Mouse (Mus musculus): ENCODE measurements around the gene Pdss2. TPM values are rescaled to one million over a fixed set of nuclear protein-coding genes. Genes with fewer than 3 reads are reported as not detected.

The Pdss2 gene
- polyA plus RNA-seq, 1 experiment, result 13.1 TPM

DNA sequence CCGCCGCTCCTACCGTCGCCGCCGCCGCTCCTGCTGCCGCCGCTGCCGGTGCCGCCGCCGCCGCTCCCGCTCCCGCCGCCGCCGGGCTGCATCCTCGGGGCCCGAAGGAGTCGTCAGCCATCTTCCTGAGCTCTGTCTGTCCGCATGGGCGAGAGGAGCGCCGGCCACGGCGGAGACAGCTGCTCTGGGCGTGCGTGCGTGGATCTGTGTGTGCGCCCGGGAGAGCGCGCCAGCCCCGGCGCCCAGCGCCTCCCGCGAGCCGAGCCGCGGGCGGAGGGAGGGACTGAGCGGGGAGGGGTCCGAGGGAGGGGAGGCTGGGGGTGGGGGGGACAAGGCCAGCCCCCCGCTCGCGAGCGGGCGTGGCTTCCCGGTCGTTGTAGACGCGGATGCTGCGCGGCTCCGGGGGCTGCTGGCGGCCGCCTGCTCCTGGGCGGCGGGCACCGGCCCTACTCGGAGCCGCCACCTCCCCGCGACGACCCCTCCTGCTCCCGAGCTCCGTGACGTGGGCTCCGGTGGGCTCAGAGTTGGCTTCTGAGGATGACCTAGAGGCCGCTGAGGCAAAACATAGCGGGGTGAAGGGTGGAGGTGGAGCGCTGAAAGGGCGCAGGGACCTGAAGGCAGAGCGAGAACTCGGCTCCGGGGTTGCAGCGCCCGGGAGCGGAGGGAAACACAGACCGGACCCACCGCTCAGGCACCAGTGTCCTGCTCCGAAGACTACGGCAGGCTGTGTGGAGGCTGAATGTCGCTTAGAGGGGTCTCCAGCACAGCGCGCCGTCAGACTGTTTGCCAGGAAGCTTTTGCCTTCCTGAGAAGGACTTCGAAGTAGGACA, 46.7 kb upstream of the Pdss2 start, which contains the start of the genes Sobp and 9030612E09Rik:
Gene Sobp, minus strand, starts transcription at position 205 of the 830 bp plus-strand sequence.
Gene 9030612E09Rik, plus strand, starts transcription at position 379 of the 830 bp plus-strand sequence.
- no peaks in the 10 kb centered on the region for H3K4me1 ChIP-seq (ENCODE audit: control insufficient read depth, insufficient read depth, low read length)
- H3K36me3 ChIP-seq (ENCODE audit: control insufficient read depth, insufficient read depth, low read length, poor library complexity, severe bottlenecking), result no peaks in the 10 kb centered on the region
- no peak within 1 kb of the TSS for H3K27ac ChIP-seq (ENCODE audit: insufficient read depth, low read length)
- TF ChIP-seq CTCF (IDR thresholded peaks at IDR 0.05; ENCODE audit: low read depth, low read length), result no peak
- TF ChIP-seq EP300 (IDR thresholded peaks at IDR 0.05; ENCODE audit: insufficient read depth, low read depth, low read length), result no peak
- no peak for TF ChIP-seq POLR2A (IDR thresholded peaks at IDR 0.05; ENCODE audit: insufficient read depth, low read length)
- no peaks in the 10 kb centered on the region for H3K9me3 ChIP-seq (replicated peaks; ENCODE audit: control insufficient read depth, insufficient read depth, low read length, poor library complexity, severe bottlenecking)
- H3K27me3 ChIP-seq (ENCODE audit: control insufficient read depth, insufficient read depth, low read length, poor library complexity, severe bottlenecking), result peaks cover 33% of the 10 kb centered on the region
- peak within 1 kb of the TSS; percentile 69 for H3K4me3 ChIP-seq (ENCODE audit: low read depth, low read length)
- H3K9ac ChIP-seq (ENCODE audit: low read depth, poor library complexity, severe bottlenecking), result peak within 1 kb of the TSS; percentile 79

DNA sequence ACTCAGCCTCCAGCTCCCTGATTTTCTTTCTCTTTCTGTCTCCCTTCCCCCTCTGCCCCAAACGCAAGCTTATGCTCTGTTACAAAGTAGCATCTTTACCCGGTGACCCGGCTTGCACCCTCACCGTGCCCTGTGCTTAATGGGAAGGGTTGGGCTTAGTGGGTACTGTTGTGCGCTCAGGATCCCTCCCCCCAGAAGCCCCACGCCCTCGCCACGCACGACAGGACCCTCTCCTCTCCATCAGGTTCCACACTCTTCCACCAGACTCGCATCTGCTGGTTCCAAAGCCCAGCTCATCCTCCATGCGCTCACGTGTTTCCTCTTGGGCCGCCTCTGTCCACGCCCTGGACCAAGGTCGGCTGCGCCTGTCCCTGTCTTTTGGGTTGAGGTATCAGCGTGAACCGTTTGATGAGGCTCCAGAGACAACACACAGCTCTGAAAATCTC, 46.1 kb upstream of the Pdss2 start:
- H3K9me3 ChIP-seq (replicated peaks; ENCODE audit: control insufficient read depth, insufficient read depth, low read length, poor library complexity, severe bottlenecking), result no peaks in the 10 kb centered on the region
- peak overlapping the region; percentile 79 for H3K9ac ChIP-seq (ENCODE audit: low read depth, poor library complexity, severe bottlenecking)
- TF ChIP-seq EP300 (IDR thresholded peaks at IDR 0.05; ENCODE audit: insufficient read depth, low read depth, low read length) (no peak), CTCF (IDR thresholded peaks at IDR 0.05; ENCODE audit: low read depth, low read length) (no peak), POLR2A (IDR thresholded peaks at IDR 0.05; ENCODE audit: insufficient read depth, low read length) (no peak)
- peak overlapping the region; percentile 69 for H3K4me3 ChIP-seq (ENCODE audit: low read depth, low read length)
- no peaks in the 10 kb centered on the region for H3K4me1 ChIP-seq (ENCODE audit: control insufficient read depth, insufficient read depth, low read length)
- H3K27ac ChIP-seq (ENCODE audit: insufficient read depth, low read length), result no peak overlapping the region
- H3K36me3 ChIP-seq (ENCODE audit: control insufficient read depth, insufficient read depth, low read length, poor library complexity, severe bottlenecking), result no peaks in the 10 kb centered on the region
- peaks cover 33% of the 10 kb centered on the region for H3K27me3 ChIP-seq (ENCODE audit: control insufficient read depth, insufficient read depth, low read length, poor library complexity, severe bottlenecking)

DNA sequence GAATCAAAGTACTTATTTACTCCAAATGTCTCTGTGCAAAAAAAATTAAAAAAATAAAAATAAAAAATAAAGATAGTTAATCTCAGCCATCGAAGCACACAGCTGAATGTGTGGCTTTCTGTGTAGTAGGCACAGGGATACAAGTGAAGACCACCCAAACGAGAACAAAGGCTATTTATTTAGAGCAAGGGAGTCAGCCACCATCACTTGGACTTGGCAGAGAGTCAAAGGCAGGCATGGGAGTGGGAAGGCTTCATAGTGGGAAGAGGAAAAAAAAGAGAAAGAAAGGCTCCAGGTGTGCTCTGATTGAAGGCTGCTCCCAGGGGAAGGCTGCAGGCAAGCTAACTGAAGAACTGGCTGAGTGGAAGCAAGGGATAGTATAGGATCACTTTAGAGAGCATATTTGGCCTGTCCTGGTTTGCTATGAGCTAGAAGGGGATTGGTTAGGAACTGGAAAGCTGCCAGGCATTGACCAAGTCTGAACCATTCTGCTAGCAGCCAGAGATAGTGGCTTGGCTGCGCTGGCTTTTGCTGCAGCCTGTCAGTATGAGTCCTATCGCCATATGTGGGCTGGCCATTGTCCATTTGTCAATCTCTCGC, 40.9 kb upstream of the Pdss2 start:
- no peak overlapping the region for H3K9ac ChIP-seq (ENCODE audit: low read depth, poor library complexity, severe bottlenecking)
- TF ChIP-seq POLR2A (IDR thresholded peaks at IDR 0.05; ENCODE audit: insufficient read depth, low read length), result no peak
- no peak for TF ChIP-seq CTCF (IDR thresholded peaks at IDR 0.05; ENCODE audit: low read depth, low read length)
- no peak for TF ChIP-seq EP300 (IDR thresholded peaks at IDR 0.05; ENCODE audit: insufficient read depth, low read depth, low read length)
- peaks cover 3% of the 10 kb centered on the region; the same call in 1 of the 2 replicates for H3K27me3 ChIP-seq (ENCODE audit: control insufficient read depth, insufficient read depth, low read length, poor library complexity, severe bottlenecking)
- H3K36me3 ChIP-seq (ENCODE audit: control insufficient read depth, insufficient read depth, low read length, poor library complexity, severe bottlenecking), result no peaks in the 10 kb centered on the region
- no peak overlapping the region for H3K4me3 ChIP-seq (ENCODE audit: low read depth, low read length)
- H3K9me3 ChIP-seq (replicated peaks; ENCODE audit: control insufficient read depth, insufficient read depth, low read length, poor library complexity, severe bottlenecking), result no peaks in the 10 kb centered on the region
- H3K4me1 ChIP-seq (ENCODE audit: control insufficient read depth, insufficient read depth, low read length), result no peaks in the 10 kb centered on the region
- no peak overlapping the region for H3K27ac ChIP-seq (ENCODE audit: insufficient read depth, low read length)

DNA sequence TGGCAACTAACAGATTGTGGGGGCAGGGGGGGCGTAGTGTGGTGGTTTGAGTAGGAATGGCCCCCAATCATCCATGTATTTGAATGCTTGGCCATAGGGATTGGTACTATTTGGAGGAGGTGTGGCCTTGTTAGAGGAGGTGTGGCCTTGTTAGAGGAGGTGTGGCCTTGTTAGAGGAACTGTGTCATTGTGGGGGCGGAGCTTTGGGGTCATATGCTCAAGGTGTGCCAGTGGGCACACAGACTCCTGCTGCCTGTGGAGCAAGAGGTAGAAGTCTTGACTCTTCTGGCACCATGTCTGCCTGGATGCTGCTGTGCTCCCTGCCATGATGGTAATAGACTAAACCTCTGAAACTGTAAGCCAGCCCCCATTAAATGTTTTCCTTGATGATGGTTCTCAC, 21.1 kb upstream of the Pdss2 start:
- Histone ChIP-seq H3K9ac (ENCODE audit: low read depth, poor library complexity, severe bottlenecking) (no peak overlapping the region), H3K4me3 (ENCODE audit: low read depth, low read length) (no peak overlapping the region), H3K36me3 (ENCODE audit: control insufficient read depth, insufficient read depth, low read length, poor library complexity, severe bottlenecking) (no peaks in the 10 kb centered on the region), H3K27ac (ENCODE audit: insufficient read depth, low read length) (no peak overlapping the region), H3K4me1 (ENCODE audit: control insufficient read depth, insufficient read depth, low read length) (no peaks in the 10 kb centered on the region), H3K9me3 (replicated peaks; ENCODE audit: control insufficient read depth, insufficient read depth, low read length, poor library complexity, severe bottlenecking) (0 out of 2 replicates have a peak, but pooled peaks cover 6% of the 10 kb centered on the region), H3K27me3 (ENCODE audit: control insufficient read depth, insufficient read depth, low read length, poor library complexity, severe bottlenecking) (no peaks in the 10 kb centered on the region)
- TF ChIP-seq POLR2A (IDR thresholded peaks at IDR 0.05; ENCODE audit: insufficient read depth, low read length) (peak; percentile 36), CTCF (IDR thresholded peaks at IDR 0.05; ENCODE audit: low read depth, low read length) (no peak)

DNA sequence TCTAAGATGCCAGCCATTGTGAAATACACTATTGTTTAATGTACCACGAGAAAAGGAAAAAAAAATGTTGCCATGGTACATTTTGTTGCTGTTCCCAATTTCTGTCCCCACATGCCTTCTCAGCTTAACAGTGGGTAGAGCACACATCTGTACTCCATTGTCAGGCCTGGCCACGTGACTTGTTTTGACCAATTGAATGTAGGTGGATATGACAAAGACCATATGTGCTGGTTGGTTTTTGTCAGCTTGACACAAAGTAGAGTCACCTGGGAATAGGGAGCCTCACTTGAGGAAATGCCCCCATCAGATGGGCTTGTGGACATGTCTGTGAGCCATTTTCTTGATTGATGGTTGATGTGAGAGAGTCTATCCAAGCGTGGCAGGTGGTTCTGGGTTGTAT, 17.4 kb upstream of the Pdss2 start:
- H3K27ac ChIP-seq (ENCODE audit: insufficient read depth, low read length), result no peak overlapping the region
- TF ChIP-seq POLR2A (IDR thresholded peaks at IDR 0.05; ENCODE audit: insufficient read depth, low read length), result no peak
- no peak for TF ChIP-seq EP300 (IDR thresholded peaks at IDR 0.05; ENCODE audit: insufficient read depth, low read depth, low read length)
- TF ChIP-seq CTCF (IDR thresholded peaks at IDR 0.05; ENCODE audit: low read depth, low read length), result no peak
- H3K27me3 ChIP-seq (ENCODE audit: control insufficient read depth, insufficient read depth, low read length, poor library complexity, severe bottlenecking), result no peaks in the 10 kb centered on the region
- no peak overlapping the region for H3K4me3 ChIP-seq (ENCODE audit: low read depth, low read length)
- no peak overlapping the region for H3K9ac ChIP-seq (ENCODE audit: low read depth, poor library complexity, severe bottlenecking)
- H3K9me3 ChIP-seq (replicated peaks; ENCODE audit: control insufficient read depth, insufficient read depth, low read length, poor library complexity, severe bottlenecking), result no peaks in the 10 kb centered on the region
- peaks cover 1% of the 10 kb centered on the region for H3K4me1 ChIP-seq (ENCODE audit: control insufficient read depth, insufficient read depth, low read length)
- H3K36me3 ChIP-seq (ENCODE audit: control insufficient read depth, insufficient read depth, low read length, poor library complexity, severe bottlenecking), result no peaks in the 10 kb centered on the region

DNA sequence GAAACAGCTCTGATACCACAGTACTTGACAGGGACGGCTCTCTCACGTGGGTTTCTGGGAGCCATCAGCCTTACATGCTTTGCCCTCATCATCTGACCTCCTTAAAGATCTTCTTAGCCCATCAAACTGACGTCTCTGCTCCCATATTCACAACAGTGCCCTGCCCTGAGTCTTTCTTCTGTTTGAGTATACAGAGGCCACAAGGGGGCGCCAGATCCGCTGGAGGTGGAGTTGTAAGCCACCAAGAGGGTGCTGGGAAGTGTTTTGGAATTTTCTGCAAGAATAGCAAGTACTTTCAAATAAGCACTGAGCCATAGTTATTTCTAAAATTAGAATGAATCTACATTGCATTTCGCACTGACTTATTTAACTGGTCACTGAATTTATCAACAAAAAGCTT, 9.4 kb upstream of the Pdss2 start:
- Histone ChIP-seq H3K4me1 (ENCODE audit: control insufficient read depth, insufficient read depth, low read length) (peaks cover 1% of the 10 kb centered on the region), H3K9ac (ENCODE audit: low read depth, poor library complexity, severe bottlenecking) (no peak overlapping the region), H3K9me3 (replicated peaks; ENCODE audit: control insufficient read depth, insufficient read depth, low read length, poor library complexity, severe bottlenecking) (no peaks in the 10 kb centered on the region), H3K27me3 (ENCODE audit: control insufficient read depth, insufficient read depth, low read length, poor library complexity, severe bottlenecking) (no peaks in the 10 kb centered on the region), H3K4me3 (ENCODE audit: low read depth, low read length) (no peak overlapping the region), H3K27ac (ENCODE audit: insufficient read depth, low read length) (no peak overlapping the region), H3K36me3 (ENCODE audit: control insufficient read depth, insufficient read depth, low read length, poor library complexity, severe bottlenecking) (no peaks in the 10 kb centered on the region)
- no peak for TF ChIP-seq EP300 (IDR thresholded peaks at IDR 0.05; ENCODE audit: insufficient read depth, low read depth, low read length)
- TF ChIP-seq CTCF (IDR thresholded peaks at IDR 0.05; ENCODE audit: low read depth, low read length), result peak; percentile 81
- no peak for TF ChIP-seq POLR2A (IDR thresholded peaks at IDR 0.05; ENCODE audit: insufficient read depth, low read length)
